In the genomic region with DNA sequence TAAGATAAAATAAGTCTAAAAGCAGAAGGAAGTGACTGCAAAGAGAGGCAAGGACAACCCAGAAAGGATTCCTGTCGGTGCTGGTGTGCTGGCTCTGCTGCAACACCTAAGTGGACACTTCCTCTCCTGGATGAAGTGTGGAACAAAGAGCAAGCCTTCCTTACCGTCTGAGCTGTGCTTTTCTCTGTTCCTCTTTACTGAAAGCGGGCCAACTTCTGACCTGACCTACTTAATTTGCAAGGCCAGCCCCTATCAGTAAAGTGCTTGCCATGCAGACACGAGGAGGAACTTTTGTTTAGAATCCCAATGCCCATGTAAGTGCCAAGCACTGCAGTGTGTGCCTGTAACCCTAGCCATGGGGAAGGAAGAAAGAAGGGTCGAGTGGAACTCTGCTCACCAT, we compare ENCODE assay signal across 9 mouse cellular contexts.
DNase-seq lines count a peak whose midpoint lies in the region; ATAC-seq and TF ChIP-seq lines count a peak whose summit lies in the region.
"Had no signal": no experiment of that assay in that cellular context is flagged by ENCODE, and none has a peak within 500 bp of the region (broad histone marks: within the 10 kb centered on the region; RNA-seq: fewer than 3 reads in every experiment).

No protein-coding gene starts in this region.

- TF ChIP-seq EP300 in heart, adult 2 months (IDR thresholded peaks at IDR 0.05; ENCODE audit: insufficient read depth, low read depth, low read length) = peak; percentile 57; the same call in 1 of the 2 replicates

- peaks cover 7% of the 10 kb centered on the region for H3K4me1 ChIP-seq in heart, adult 2 months (ENCODE audit: control insufficient read depth, insufficient read depth, low read length)
- peaks cover 8% of the 10 kb centered on the region; the same call in 1 of the 2 replicates for H3K4me1 ChIP-seq in heart, embryonic 11.5 days (ENCODE audit: control insufficient read depth, insufficient read depth, low read length)
- H3K4me1 ChIP-seq in brown adipose tissue, adult 24 weeks (ENCODE audit: control insufficient read depth, insufficient read depth, insufficient read length, low read length) = peaks cover 6% of the 10 kb centered on the region; the same call in 1 of the 2 replicates
- H3K4me1 ChIP-seq in liver, embryonic 16.5 days (ENCODE audit: control insufficient read depth, low read depth, low read length) = peaks cover 27% of the 10 kb centered on the region
- H3K4me1 ChIP-seq: neural tube, embryonic 13.5 days had no signal

- peak in 1 of 2 experiments; percentile 69 for DNase-seq in heart, adult 2 months
- peak; percentile 74 for DNase-seq in A20 (ENCODE audit: low read depth, low spot score)
- DNase-seq in c-Kit-positive CD71-positive TER-119-positive erythroid progenitor cells, embryonic 14.5 days (ENCODE audit: low spot score) = no peak
- DNase-seq in gastrocnemius, adult 8-10 months (ENCODE audit: low spot score in 2 of 2) = no peak

- H3K4me3 ChIP-seq in heart, adult 2 months = no peak overlapping the region
- H3K4me3 ChIP-seq in heart, embryonic 11.5 days (ENCODE audit: low read depth, low read length) = no peak overlapping the region
- no peak overlapping the region for H3K4me3 ChIP-seq in brown adipose tissue, adult 24 weeks (ENCODE audit: insufficient read depth, low read depth, low read length)
- no peak overlapping the region for H3K4me3 ChIP-seq in liver, embryonic 16.5 days (ENCODE audit: low read depth, low read length)
- H3K4me3 ChIP-seq: neural tube, embryonic 13.5 days had no signal

- TF ChIP-seq CTCF in heart, adult 2 months (IDR thresholded peaks at IDR 0.05) = no peak

- no peak for ATAC-seq in heart, embryonic 11.5 days (replicated peaks; ENCODE audit: insufficient number of reproducible peaks, low FRiP score, low TSS enrichment)
- ATAC-seq in liver, embryonic 16.5 days (ENCODE audit: low read depth) = no peak
- ATAC-seq in frontal cortex, adult (ENCODE audit: low TSS enrichment) = no peak

- H3K36me3 ChIP-seq in heart, adult 2 months (ENCODE audit: control insufficient read depth, insufficient read depth, low read length) = peaks cover 4% of the 10 kb centered on the region; the same call in 1 of the 2 replicates
- H3K36me3 ChIP-seq in heart, embryonic 11.5 days (ENCODE audit: control insufficient read depth, insufficient read depth, low read length) = peaks cover 15% of the 10 kb centered on the region
- H3K36me3 ChIP-seq in liver, embryonic 16.5 days (ENCODE audit: control insufficient read depth, insufficient read depth) = peaks cover 22% of the 10 kb centered on the region

- no peak overlapping the region for H3K4me2 ChIP-seq in heart, embryonic 11.5 days
- H3K4me2 ChIP-seq in liver, embryonic 16.5 days (ENCODE audit: low read depth, low read length) = no peak overlapping the region
- H3K4me2 ChIP-seq: neural tube, embryonic 13.5 days had no signal

- peaks cover 5% of the 10 kb centered on the region; the same call in 1 of the 2 replicates for H3K9me3 ChIP-seq in heart, embryonic 11.5 days (replicated peaks; ENCODE audit: control insufficient read depth, low read length)
- H3K9me3 ChIP-seq in liver, embryonic 16.5 days (replicated peaks; ENCODE audit: control insufficient read depth, low read length) = peaks cover 5% of the 10 kb centered on the region

- no peak overlapping the region for H3K9ac ChIP-seq in heart, adult 2 months (ENCODE audit: low read depth, low read length)
- no peak overlapping the region for H3K9ac ChIP-seq in heart, embryonic 11.5 days (ENCODE audit: low read depth, low read length)
- no peak overlapping the region for H3K9ac ChIP-seq in liver, embryonic 16.5 days (ENCODE audit: low read depth, low read length)
- H3K9ac ChIP-seq: neural tube, embryonic 13.5 days had no signal

- no peak for TF ChIP-seq POLR2A in heart, adult 2 months (IDR thresholded peaks at IDR 0.05; ENCODE audit: insufficient read depth, low read depth, low read length)

- H3K27me3 ChIP-seq in heart, adult 2 months (ENCODE audit: control insufficient read depth, insufficient read depth, low read length) = no peaks in the 10 kb centered on the region
- no peaks in the 10 kb centered on the region for H3K27me3 ChIP-seq in heart, embryonic 11.5 days (ENCODE audit: control insufficient read depth, insufficient read depth, low read length)
- no peaks in the 10 kb centered on the region for H3K27me3 ChIP-seq in liver, embryonic 16.5 days (ENCODE audit: control insufficient read depth, insufficient read depth, low read depth, low read length)
- H3K27me3 ChIP-seq: neural tube, embryonic 13.5 days had no signal

- H3K27ac ChIP-seq in heart, adult 2 months = peak overlapping the region; percentile 2; the same call in 1 of the 2 replicates
- H3K27ac ChIP-seq in heart, embryonic 11.5 days (ENCODE audit: low read depth, low read length) = no peak overlapping the region
- H3K27ac ChIP-seq in brown adipose tissue, adult 24 weeks (replicated peaks; ENCODE audit: low read depth, low read length) = peak overlapping the region; percentile 22; the same call in 1 of the 2 replicates
- H3K27ac ChIP-seq in liver, embryonic 16.5 days (ENCODE audit: low read length) = peak overlapping the region; percentile 60
- H3K27ac ChIP-seq: neural tube, embryonic 13.5 days had no signal

- WGBS in heart, adult 2 months = 19% methylated on average over 5 of the region's 5 CpGs
- WGBS in heart, embryonic 11.5 days (ENCODE audit: insufficient replicate concordance) = 43% methylated on average over 5 of the region's 5 CpGs
- WGBS in liver, embryonic 16.5 days (ENCODE audit: insufficient replicate concordance) = 43% methylated on average over 5 of the region's 5 CpGs

- intact Hi-C loops in heart, adult 2 months (cut with DNase I) = no loop called here

- no peaks in the 10 kb centered on the region for H3K79me2 ChIP-seq in heart, adult 2 months (replicated peaks; ENCODE audit: control insufficient read depth, insufficient read depth, low read length)
